In the genomic region with DNA sequence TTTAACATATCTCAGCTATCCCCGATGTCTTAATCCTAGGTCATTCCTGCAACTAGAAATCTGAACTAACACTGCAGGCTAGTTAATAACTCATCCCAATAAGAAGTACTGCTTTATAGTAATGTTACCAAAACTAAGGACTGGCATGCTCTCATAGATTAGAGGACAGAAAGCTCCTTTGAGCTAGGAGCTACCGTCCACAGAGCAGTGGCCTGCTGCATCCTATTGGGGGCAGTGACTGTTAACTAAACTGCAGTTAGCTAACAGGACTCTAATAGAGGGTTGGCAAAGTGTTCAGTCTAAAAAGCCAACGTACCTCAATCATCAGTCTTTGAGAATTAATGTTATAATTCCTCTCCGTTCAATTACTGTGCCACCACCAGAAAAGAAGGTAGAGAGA, we compare ENCODE assay signal across 19 mouse cellular contexts. TPM values are rescaled to one million over a fixed set of nuclear protein-coding genes. Genes with fewer than 3 reads are reported as not detected.
"Had no signal": no experiment of that assay in that cellular context is flagged by ENCODE, and none has a peak within 500 bp of the region (broad histone marks: within the 10 kb centered on the region; RNA-seq: fewer than 3 reads in every experiment).

No protein-coding gene starts in this region.

- H3K9me3 ChIP-seq: limb, embryonic 15.5 days; liver, embryonic 12.5 days; liver, embryonic 15.5 days; megakaryocyte, embryonic 14.5 days; midbrain, embryonic 10.5 days; midbrain, embryonic 13.5 days; neural tube, embryonic 12.5 days; neural tube, embryonic 15.5 days; stomach, embryonic 15.5 days had no signal

- H3K27me3 ChIP-seq: limb, embryonic 12.5 days; limb, embryonic 15.5 days; liver, embryonic 12.5 days; liver, embryonic 15.5 days; megakaryocyte, embryonic 14.5 days; midbrain, embryonic 13.5 days; neural tube, embryonic 12.5 days; neural tube, embryonic 15.5 days; stomach, embryonic 15.5 days had no signal

- H3K4me3 ChIP-seq: limb, embryonic 12.5 days; limb, embryonic 15.5 days; liver, embryonic 12.5 days; liver, embryonic 15.5 days; megakaryocyte, embryonic 14.5 days; midbrain, embryonic 10.5 days; midbrain, embryonic 13.5 days; neural tube, embryonic 12.5 days; neural tube, embryonic 15.5 days; stomach, embryonic 15.5 days had no signal

- H3K4me1 ChIP-seq: limb, embryonic 15.5 days; liver, embryonic 12.5 days; liver, embryonic 15.5 days; midbrain, embryonic 10.5 days; stomach, embryonic 15.5 days had no signal

- H3K4me2 ChIP-seq: limb, embryonic 12.5 days; limb, embryonic 15.5 days; liver, embryonic 12.5 days; liver, embryonic 15.5 days; midbrain, embryonic 13.5 days; neural tube, embryonic 12.5 days; neural tube, embryonic 15.5 days; stomach, embryonic 15.5 days had no signal

- H3K36me3 ChIP-seq: limb, embryonic 12.5 days; limb, embryonic 15.5 days; liver, embryonic 12.5 days; liver, embryonic 15.5 days; midbrain, embryonic 10.5 days; midbrain, embryonic 13.5 days; neural tube, embryonic 12.5 days; neural tube, embryonic 15.5 days; stomach, embryonic 15.5 days had no signal

- ATAC-seq: liver, embryonic 12.5 days; lung, postnatal 0 days; midbrain, embryonic 13.5 days had no signal

- DNase-seq: kidney, adult 2 months; kidney, postnatal 25 days; left cerebral cortex, postnatal 4 days; lung, adult 2 months; right cerebral cortex, postnatal 25 days; spleen, adult 18-20 months; thymus, postnatal 25 days had no signal

- H3K27ac ChIP-seq: kidney, postnatal 0 days; limb, embryonic 12.5 days; limb, embryonic 15.5 days; liver, embryonic 12.5 days; liver, embryonic 15.5 days; midbrain, embryonic 10.5 days; midbrain, embryonic 13.5 days; neural tube, embryonic 12.5 days; neural tube, embryonic 15.5 days; stomach, embryonic 15.5 days had no signal

- H3K9ac ChIP-seq: limb, embryonic 12.5 days; limb, embryonic 15.5 days; liver, embryonic 12.5 days; liver, embryonic 15.5 days; midbrain, embryonic 13.5 days; neural tube, embryonic 12.5 days; neural tube, embryonic 15.5 days; stomach, embryonic 15.5 days had no signal

RNA-seq across cellular contexts. Expression of a gene that starts 52.9 kb away (rescaled TPM):
- polyA plus RNA-seq: lung, postnatal 0 days had no signal
